Mouse (Mus musculus) CD4-positive helper T cell, adult 2 months (primary cell): Measurements from ENCODE around the gene Gse1.

Experiments
- DNase-seq: peaks from one replicate; pipeline ENCODE4 v3.0.0-alpha.2; 2012; ENCODE audit warnings: low read depth, missing footprints, low spot score

The Gse1 gene

DNA sequence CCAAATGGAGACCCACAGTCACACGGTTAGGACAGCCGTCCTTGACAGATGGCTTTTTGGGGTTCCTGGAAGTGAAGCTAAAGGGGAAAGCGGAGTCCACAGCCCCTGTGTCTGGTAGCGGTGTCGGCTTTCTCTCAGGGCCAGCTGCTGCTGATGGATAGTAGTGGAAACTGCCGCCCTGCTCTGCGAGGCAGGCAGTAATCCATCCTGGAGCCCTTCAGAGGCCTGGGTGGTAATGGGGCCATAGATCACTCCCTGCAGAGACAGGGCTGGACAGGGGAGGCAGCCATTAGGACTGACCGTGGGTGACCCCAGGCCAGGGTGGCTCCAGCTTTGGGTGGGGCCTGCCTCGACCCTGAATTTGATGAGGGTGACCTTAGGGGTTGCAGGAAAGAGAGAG, 146.3 kb downstream of the Gse1 start:
- DNase-seq = no peak

GRCm38 (mm10) chr8:120375170-120375569, 146.9 kb downstream of the Gse1 start:
- no peak for DNase-seq

GRCm38 (mm10) chr8:120376215-120376614, 148.0 kb downstream of the Gse1 start:
- no peak for DNase-seq

DNA sequence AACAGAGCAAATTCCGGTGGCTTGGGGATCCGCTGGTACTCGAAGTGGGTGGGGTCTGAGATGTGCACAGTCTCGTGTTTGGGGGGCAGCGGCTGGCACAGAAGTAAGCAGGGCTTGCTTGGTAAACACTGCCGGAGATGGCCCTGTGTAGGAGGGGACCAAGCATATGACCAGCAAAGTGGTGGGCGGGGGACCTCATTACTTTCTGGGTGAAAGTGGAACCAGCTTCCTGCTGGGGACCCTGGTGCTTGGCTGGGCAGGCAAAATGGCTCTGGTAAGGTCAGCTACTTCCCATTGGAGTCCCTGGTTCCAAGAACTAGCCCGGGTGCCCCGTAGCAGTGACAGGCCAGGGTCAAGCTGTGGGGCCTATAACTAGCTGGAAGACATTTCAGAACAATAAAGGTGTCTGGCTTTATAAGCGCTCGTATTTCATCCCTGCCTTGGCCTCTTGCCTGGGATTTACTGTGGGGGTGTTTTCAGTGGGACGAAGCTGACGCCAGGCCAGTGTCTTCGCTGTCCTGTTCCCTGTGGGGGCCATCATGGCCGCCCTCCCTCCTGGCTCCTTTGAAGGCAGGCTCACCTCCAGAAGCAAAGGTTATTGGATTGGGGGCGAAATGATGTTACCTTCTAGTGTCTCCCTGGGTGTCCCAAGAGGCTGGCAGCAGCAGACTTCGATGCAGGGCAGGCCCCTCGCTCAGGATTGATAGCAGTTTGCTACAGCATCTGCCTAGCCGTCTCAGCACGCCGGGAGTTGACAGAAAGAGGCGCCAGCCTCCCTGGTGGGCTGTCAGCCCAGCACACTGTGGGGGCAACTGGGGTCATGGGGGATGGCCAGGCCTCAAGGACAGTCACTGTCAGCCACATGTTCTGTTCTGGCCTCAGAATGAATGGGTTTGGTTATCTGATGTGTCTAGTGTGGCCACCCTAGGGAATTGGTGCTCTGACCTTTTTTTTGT, 148.9 kb downstream of the Gse1 start:
- no peak for DNase-seq

DNA sequence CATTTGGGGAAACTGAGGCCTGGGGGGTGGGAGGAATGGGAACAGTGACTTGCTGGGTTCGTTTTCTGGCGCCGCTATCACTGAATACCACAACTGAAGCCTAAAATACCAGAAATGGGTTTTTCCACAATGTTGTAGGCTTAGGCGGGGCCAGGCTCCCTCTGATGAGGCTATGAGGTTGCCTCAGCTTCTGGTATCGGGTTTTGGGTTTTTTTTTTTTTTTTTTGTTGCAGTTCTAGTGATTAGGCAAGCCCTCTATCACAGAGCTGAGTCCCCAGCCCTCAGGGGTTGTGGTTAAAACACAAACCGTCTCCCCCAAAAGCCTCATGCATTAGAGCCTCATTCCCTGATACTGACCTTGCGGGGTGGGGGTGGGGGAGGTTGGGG, 149.5 kb downstream of the Gse1 start:
- DNase-seq = peak; percentile 26

GRCm38 (mm10) chr8:120378306-120378705, 150.1 kb downstream of the Gse1 start:
- no peak for DNase-seq

DNA sequence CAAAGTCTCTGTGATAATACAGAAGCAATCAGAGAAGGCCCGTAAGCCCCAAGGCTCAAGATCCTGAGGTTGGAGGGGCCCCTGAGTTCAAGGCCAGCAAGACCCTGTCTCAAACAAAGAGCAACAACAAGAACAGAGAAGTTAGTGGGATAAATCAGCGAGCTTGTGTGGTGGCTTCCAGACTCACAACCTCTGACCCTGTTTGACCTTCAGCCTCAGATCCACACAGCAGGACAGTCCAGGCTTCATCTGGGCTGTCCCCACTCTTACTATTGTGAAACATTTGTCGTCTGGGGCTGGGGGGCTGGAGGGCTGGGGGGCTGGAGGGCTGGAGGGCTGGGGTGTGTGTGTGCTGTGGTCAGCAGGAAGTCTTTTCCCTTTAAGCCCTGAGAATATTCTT, 150.8 kb downstream of the Gse1 start:
- DNase-seq = no peak

GRCm38 (mm10) chr8:120381865-120382264, 153.6 kb downstream of the Gse1 start:
- no peak for DNase-seq

GRCm38 (mm10) chr8:120382436-120383203, 154.4 kb downstream of the Gse1 start:
- no peak for DNase-seq

- DNase-seq = no peak
Observed at GRCm38 (mm10) chr8:120383204-120383560, 154.9 kb downstream of the Gse1 start.

DNA sequence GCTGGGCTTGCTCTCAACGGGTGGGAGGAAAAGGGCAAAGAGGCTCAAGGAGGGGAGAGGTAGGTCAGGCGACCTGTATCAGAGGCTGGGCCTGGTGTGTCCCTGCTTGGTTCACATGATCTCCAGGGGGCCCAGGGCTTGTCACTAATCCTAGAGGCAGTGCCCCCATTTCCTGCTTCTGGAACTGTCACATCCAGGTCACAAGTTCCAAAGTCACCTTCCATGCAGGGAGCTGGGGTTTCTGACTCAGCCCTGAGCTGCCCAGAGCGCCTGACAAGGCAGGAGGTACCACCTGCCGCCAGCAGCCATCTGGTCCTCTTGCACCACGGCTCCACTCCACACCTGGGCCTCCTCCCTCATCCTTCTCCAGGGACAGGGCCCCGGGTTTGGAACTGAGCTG, 155.5 kb downstream of the Gse1 start:
- no peak for DNase-seq

DNA sequence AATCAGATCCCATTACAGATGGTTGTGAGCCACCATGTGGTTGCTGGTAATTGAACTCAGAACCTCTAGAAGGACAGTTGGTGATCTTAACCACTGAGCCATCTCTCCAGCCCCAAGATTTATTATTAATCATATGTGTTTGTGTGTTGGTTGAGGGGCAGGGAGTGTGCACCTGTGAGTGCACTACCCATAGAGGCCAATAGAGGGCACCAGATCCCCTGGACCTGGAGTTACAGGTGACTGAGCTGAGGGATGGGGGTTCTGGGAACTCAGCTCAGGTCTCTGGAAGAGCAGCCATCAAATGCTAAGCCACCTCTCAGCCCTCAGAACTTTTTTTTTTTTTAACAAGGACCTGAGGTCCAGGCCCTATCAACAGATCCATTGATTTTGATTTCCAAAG, 156.5 kb downstream of the Gse1 start:
- DNase-seq = no peak

DNA sequence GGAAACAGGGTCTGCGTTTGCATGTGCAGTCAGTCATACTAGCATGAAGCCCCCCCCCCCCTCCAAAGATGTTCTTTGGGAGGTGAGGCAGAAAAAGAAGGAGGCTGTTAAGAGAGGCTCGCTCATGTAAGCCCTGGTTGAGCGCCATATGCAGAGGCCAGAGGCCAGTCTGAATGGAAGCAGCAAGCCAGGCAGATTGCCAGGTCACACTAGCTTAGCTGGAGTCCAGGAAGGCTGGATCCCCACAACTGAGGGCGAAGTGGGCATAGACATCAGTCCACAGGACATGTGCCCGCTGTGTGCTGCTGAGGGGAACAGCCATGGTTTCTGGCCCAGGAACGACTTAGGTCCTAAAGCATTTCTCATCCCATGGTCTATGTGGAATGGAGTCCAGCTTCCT, 160.0 kb downstream of the Gse1 start:
- no peak for DNase-seq

GRCm38 (mm10) chr8:120390598-120390997, 162.3 kb downstream of the Gse1 start:
- DNase-seq = no peak

- DNase-seq = no peak
Observed at GRCm38 (mm10) chr8:120391856-120392255, 163.6 kb downstream of the Gse1 start.

DNA sequence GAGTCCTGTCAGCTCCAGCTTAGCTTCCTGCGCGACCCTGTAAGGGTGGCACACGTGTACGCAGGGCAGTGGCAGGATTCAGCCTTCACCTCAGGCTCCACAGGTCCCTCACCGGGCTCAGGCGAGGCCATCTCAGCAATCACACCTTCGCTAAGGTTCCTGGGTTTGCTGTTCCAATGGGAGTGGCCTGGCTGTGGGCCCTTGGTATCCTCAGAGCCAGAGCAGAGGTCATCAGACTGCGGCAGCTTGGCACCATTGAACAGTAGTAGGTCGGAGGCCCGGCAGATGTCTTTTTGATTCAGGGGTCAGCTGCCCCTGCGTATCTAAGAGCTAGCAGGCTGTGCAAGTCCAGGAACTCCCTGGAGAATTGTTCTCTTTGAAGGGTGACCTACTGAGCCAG, 164.8 kb downstream of the Gse1 start:
- DNase-seq = no peak

- no peak for DNase-seq
Observed at GRCm38 (mm10) chr8:120393871-120394275, 165.6 kb downstream of the Gse1 start.

- DNase-seq = no peak
Observed at GRCm38 (mm10) chr8:120395892-120396291, 167.6 kb downstream of the Gse1 start.

DNA sequence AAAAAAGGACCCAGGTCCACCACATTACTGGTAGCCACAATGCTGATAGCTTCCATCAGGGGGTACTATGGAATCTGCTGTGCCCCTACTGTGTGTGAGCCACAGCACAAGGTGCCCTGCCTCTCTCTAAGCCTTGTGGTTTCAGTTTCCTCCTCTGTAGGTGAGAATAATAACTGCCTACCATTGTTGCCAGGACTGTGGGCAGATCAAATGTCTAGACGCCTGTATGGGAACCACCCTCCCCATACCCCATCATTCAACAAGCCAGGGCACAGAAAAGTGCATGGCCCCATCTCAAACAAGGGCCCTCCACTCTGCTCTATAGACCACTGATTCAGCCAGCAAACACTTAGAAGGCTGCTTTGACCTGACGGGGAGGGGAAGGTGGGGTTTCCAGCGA, 168.5 kb downstream of the Gse1 start:
- DNase-seq = peak; percentile 41

GRCm38 (mm10) chr8:120397444-120398411, 169.5 kb downstream of the Gse1 start:
- no peak for DNase-seq

DNA sequence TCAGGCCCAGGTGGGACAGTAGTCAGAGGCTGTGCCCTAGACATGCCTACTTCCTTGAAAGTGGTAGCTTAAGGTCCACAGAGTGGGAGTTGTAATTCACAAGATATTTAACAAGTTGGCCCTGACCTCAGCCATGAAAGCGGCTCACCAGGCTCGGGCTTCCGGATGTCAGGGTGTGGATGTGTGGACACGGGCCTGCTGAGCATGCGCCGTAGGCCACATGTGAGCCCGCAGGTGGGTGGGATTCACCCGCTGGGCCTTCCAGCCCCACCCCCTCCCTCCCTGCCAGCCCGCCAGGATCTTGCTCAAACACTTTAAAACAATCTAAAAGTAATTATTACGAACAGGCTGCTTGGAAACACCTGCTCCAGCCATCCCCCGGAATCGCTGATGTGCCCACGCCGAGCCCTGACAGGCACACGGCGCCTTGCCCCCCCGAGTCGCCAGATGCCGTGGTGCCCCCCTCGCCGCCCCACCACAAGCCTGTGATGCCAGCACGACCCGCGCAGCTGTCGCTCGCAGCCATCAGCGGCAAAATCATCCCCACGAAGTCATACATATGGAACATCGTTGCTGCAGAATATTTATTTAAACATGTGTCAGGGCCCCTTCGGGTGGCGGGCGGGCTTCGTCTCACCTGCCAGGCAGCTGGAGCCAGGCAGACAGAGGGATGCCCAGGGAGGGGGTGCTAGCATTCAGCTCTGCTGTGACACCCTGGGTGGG, 171.1 kb downstream of the Gse1 start:
- DNase-seq = no peak
